Mouse (Mus musculus): ENCODE measurements around the gene Amacr.
"Not testable (repeated sequence)": the region's sequence is repeated elsewhere in the genome, so short reads cannot be mapped to it uniquely, and the experiment has no call there.

The Amacr gene

DNA sequence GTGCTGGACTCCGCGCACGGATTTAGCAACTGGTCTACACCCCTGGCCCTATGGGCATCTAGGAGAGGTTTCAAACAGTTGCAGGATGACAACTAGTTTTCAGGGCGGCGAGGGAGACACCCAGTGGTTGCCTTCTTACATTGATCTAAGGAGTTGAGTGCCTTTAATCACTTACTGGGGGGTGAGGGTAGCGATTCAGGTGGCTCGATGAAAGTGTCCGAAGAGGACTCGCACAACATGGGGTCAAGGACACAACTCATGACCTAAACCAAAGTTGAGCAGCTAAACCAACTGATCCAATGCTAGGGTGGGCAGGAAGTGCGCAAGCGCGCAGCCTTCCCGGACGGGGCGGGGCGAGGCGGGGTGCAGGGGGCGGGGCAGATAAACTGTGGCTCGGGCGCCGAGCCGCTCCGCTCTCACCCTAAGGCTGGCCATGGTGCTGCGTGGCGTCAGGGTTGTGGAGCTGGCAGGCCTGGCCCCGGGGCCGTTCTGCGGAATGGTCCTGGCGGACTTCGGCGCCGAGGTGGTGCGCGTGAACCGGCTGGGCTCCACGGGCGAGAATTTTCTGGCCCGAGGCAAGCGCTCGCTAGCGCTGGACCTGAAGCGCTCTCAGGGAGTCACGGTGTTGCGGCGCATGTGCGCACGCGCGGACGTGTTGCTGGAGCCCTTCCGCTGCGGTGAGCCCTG is at the start of gene Amacr:
TSS of gene Amacr (plus strand) at position 380 of the 687 bp plus-strand sequence.
- peak; percentile 71 for DNase-seq (ENCODE audit: low read depth)

DNA sequence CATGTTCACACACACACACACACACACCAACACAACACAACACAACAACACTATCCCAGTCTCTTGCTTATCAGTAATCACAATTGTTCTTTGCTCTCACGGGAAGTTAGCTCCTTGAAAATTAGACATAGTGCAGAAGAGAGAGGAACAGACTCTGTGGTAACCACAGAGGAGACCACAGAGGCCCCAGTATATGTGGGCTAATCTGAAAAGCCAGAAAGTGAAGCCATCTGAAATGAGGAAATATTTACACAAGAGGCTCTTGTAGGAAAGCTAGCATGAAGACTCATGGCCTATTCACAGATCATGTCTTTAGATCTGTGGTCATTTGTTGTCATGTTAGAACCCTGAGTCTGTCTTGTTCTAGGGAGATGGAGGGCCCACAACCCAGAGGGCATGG is 47.6 kb upstream of the Amacr start:
- DNase-seq (ENCODE audit: low read depth), result peak; percentile 10

DNA sequence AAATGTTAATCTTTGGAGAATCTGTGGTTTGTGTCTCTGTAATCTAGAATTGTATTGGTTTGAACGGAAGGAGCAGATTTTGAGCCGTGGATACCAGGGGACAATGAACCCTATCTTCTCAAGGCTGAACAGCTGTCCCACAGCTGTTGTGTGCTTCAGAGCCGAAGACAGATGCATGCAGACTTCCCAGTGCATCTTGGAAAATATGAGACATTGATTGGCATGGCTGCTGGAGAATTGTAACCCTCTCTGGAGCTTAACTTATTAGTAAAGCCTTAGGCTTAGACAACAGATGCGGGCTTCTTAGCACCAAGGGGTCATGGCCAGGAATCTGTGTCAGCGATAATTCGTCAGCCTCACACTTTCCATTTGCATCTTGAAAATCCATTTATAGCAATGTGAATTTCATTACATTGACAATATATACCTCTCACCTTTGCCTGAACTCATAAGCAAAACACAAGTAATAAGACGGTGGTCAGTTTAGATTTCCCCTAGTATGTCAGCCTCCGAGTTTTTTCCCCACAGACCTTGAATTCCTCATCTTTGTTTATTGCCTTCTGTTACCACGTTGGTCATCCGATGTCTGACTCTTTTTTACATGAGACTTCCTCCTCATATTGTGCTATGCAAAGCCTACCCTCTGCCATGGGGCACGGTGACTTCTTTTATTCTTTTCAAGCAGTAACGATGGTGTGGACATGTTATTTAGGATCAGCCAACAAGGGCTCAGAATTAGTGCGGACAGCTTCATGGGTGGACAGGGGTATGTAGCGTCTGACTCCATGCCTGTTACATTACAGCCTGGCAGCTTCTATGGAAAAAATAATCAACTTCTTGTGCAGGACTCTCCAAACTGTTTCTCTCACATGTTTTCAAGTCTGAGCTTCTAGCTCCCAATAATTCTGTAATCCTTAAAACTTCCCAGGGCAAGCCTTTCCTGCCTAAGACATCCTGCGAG is 41.1 kb upstream of the Amacr start:
- no peak for DNase-seq (ENCODE audit: low read depth)

DNA sequence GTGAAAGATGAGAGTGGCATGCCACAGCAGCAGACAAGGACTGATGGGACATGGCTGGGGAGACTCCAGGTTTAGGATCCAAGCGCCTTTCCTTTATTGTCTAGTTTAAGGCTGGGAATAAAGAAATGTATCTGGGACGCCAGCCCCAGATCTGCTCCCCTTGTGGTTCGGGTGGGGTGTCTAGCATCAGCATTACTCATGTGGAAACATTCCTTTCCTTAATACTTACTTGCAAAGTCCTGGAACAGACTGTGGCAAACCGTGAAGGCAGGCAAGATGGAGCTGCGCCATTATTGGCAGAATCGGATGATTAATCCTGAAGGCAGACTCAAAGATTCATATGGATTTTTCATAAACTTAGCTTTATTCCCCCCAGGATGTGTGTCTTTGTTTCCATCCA is 39.7 kb upstream of the Amacr start:
- DNase-seq (ENCODE audit: low read depth), result no peak

DNA sequence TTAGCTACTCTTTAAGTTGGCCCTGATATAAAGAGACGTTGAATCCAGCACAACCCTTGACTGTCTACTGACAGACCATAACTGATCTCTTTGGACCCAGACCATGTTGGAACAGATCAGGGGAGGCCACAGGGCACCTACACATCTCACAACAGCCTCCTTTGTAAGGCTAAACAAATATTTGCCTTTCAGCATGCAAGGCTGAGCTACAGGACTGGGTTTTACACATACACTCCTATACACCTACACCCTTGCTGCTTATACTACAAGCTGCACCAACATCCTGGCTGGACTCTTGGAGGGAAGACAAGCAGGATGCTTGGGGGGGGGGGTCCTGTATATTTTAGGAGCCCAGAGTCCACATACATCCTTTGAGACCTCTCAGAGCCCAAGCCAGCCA is 33.7 kb upstream of the Amacr start:
- DNase-seq (ENCODE audit: low read depth), result no peak

DNA sequence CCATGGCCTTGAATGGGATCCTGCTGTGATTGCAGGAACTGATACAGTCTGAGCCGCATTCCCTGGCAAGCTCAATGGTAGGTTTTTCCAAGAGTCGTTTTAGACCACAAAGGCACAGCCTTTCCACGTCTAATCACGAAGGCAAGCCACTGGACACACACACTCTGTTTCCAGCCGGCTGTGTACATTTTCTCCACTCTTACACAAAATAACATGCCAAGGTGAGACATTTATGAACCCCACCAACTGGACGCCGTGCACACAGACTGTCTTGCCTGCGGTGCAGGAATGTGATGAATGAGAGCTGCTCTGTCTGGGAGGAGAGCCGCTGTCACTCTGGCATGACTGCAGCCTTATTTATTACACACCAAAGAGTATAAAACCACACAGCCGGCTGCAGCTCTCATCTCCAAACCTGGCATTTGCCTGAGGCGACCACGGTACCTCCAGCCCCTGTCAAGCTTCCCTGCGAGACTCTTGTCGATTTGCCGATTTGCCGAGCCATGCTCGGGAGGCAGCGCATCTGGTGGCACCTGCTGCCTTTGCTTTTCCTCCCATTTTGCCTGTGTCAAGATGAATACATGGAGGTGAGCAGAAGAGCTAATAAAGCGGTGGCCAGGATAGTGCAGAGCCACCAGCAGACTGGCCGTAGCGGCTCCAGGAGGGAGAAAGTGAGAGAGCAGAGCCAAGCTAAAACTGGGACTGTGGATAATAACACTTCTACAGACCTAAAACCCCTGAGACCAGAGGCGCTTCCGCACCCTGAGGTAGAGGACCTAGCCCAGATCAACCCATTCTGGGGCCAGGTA is 29.4 kb upstream of the Amacr start, which contains the start of gene C1qtnf3:
TSS of gene C1qtnf3 (plus strand) at position 382 of the 809 bp plus-strand sequence.
- no peak for DNase-seq (ENCODE audit: low read depth)

DNA sequence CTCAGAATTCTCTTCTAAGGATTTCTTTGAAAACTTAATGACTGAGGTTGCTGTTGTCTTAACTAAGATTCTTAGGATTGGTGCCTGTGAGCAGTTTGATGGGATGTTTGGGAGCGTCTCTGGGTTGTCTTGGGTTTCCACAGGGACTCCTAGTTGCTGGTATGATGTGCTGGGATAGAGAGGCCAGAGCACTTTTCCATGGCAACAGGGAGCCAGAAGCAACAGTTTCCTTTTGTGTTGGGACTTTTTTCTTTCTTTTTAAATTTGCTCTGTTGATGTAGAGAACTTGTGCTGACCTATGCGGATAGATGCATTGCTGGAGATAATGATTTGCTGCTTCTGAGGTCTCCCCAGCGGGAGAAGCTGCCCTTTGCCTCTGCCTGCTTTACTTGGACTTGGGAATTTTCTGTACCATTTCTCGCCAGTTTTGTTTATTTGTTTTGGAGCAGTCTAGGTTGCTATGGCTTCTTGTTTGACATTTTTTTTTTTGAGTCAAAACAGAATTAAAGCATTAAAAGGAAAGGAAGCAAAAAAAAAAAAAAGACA is 28.7 kb upstream of the Amacr start:
- DNase-seq (ENCODE audit: low read depth), result no peak

DNA sequence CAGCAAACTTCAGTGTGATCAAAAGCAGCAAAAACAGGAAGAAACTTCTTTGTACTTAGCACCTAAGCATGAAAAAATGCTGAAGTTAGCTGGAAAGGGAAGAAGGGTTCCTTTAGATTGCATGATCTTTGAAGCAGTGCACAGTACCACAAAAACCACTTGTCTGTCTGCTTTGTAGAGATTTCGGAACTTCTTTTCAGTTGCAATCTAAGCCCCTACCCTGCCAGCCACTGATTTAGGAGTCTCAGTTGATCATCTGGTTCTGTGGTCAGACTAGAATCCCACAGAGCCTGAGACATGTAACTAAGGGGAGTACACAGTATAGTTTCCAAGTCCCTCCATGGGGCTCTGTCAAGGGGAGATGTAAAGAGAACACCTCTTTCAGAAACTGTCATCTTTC is 28.1 kb upstream of the Amacr start:
- peak; percentile 24 for DNase-seq (ENCODE audit: low read depth)

DNA sequence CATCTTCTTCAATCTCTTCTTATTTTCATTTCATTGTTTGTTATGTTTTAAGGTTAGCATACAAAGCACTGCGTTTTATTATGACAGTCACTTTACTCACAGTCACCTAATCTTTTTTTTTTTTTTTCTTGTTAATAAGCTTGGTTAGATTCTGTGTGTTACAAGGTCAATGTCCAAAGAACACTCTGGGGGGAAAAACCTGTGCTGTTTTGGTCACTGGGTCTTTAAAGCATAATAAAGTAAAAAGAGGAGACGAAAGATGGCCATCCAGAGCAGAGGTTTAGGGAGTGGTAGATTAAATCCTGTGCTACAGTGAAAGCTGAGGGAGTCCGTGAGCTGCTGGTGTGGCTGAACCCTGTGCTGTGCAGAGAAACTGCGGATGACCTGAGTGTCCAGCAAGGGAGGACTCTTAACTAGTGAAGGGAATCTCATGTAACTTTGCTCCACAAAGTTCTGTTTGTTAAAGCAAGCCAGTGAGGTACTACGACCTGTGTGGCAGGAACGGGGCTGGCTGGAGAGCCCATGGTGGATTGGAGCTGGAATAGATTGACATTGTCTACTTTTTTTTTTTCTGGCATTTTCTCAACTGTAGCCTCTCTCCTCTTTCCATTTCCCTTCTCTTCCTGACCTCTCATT is 27.1 kb upstream of the Amacr start:
- no peak for DNase-seq (ENCODE audit: low read depth)

DNA sequence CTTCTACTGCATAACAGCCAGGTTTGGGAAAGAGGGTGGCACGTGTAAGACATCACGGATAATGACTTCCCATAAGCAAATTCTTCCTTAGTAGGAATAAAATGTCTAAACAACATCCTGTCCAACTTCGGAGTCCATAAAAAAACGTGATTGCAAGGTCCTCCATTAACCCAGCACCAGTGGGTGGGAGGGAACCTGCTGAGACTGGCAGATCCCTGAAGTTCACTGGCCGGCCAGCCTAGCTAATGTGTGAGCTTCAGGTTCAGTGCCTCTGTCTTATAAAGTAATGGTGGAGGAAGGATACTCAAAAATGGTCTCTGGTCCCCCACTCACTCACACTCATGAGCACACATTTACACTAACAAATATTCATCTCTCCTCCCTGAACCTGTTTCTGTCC is 26.4 kb upstream of the Amacr start:
- no peak for DNase-seq (ENCODE audit: low read depth)

DNA sequence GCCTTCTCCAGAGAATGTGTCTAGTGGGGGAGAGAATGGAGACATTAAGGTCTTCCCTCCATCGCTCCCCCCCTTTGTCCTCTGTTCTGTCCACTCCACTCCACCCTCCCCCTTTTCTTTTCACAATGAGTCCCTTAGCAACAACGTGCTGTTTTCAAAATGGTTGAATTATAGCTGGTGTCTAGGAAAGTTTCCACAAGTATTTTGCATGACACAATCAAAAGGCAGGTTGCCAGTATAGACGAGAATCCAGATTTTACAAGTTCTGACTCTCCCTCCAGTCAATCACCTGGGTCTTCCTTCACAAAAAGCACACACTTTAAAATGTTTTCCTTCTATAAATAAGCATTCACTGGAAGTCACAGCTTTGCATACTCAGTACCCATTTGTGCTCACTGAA is 24.9 kb upstream of the Amacr start:
- DNase-seq (ENCODE audit: low read depth), result no peak

DNA sequence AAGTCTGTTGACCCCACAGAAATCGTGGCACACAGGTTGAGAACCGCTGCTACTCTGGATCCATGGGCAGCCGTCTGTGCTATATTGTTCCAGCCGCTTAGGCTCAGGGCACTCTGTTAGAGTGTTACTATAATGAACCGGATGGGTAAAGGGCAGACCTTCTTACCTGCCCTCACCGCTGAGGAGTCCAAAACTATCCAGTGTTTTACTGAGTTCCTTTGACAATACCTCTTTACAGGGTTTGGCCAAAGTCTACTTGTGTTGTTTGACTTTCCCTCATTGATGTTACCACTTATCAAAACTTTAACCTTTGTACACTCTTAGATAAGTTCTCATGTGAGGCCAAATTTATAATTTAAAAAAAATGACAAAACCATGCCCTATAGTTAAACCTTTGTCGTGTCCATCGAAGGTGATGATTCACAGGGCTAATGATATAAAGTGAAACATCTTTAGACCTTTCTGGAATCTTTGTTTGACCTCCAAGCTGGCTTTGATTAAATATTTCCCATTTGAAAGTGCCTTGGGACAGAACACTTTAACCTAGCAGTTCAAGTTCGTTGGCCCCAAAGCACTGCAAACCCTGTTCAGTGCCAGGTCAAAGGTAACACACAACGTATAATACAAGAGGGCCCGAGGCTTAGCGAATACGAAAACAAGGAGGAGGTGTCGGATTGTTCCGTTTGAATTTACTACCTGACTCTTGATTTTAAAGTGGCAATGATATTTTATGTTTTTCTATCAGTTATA is 22.1 kb upstream of the Amacr start:
- DNase-seq (ENCODE audit: low read depth), result no peak

DNA sequence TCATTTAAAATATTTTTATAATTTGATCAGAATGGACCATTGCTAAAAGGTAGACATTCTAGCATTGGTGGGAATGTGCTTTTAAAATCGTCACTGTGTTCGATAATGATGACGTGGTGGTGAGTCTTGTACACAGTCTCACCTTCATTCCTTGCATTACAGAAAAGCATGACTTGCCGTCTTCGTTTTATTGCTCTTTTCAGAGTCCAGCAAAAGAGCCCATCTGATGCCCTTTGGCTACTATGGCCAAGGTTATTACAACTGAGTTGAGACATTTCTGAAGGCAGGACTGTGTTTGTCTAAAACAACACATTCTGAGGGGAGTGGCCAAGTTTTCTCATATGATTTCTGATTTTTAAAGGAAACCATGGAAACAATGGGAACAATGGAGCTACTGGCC is 21.3 kb upstream of the Amacr start:
- DNase-seq (ENCODE audit: low read depth), result no peak

DNA sequence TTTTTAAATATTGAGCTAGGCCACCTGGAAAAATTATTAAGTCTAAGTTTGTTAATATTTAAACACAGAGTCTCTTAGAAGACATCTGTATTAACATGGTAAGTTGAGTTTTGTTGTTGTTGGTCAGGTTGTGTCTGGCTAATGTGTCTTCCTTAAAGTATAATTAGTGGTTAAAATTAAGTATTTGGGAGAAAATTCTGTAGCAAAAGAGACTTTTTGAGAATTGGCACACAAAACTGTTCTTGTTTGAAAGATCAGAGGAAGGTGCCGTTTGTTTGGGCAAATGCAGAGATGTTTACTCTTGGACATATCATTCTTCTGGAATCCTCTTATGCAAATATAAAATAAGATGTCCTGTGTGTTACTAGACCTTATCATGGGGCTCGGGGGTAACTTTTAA is 19.0 kb upstream of the Amacr start:
- DNase-seq (ENCODE audit: low read depth), result no peak

DNA sequence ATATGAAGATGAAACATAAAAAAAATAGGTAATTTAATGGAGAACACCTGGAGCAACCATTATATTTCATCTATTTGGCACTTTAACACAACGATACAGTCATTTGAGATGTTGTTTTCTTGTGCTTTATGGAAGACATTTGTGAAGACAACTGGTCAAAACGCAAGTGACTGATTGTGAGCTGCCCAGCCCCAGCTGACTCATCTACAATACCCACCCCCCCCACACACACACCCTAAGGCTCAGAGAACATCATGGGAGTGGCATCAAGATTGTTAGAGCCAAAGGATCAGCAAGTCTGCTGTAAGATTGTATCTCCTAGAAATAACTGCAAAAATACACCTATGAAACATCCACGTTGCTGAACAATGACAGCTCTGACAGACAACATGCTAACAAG is 12.1 kb upstream of the Amacr start:
- no peak for DNase-seq (ENCODE audit: low read depth)

DNA sequence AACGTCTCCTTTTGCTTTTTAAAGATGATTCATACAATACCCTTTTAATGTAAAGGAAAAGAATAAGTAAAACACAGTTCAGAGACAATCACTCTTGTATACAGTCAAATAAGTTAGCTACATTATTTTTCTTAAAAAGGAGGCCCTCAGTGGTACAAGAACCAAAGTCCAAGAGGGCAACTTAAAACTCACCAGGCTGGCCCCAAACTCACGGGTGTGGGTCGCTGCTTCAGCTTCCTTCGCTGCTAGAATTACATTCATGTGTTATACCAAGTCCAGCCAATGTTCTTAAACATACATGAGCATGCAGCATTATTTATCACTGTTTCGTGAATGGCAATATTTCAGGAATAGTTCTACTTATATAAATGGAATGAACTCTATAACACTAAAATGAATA is 10.8 kb upstream of the Amacr start:
- DNase-seq (ENCODE audit: low read depth), result no peak

DNA sequence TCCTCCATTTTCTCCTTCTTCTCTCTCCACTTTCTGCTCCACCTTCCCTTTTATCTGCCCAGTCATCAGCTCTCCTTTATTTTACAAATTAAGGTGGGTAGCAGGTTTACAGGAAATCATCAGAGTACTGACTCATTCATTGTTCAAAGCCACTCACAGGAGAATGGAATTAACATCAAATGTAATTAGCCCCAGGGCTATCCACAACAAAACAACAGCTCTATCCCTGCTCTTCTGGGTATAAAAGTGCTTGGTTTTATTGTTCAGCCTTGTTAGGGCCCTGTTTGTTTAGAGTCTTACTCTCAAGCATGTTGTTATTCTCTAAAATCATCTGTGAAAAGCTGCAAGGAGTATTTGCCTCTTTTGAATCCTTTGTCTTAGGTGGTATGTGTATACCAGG is 4.4 kb upstream of the Amacr start:
- no peak for DNase-seq (ENCODE audit: low read depth)

DNA sequence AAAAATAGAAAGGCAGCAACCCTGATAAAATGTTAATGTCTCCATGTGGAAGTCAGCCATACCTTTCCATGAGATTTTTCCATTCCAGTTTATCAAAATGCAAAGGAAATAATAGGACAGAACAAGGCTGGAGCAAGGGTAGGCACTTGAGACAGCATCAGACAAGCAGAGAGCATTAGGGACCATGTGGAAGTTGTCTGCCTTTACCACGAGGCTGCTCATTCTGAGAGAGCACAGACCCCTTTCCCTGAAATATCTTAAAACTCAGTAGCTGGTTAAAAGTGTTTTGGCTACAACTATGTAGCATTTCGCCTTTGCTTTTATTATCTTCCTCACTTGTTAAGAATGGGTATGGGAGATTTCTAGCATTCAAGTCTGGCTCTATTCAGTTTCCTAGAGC is 844 bp upstream of the Amacr start:
- no peak for DNase-seq (ENCODE audit: low read depth)

DNA sequence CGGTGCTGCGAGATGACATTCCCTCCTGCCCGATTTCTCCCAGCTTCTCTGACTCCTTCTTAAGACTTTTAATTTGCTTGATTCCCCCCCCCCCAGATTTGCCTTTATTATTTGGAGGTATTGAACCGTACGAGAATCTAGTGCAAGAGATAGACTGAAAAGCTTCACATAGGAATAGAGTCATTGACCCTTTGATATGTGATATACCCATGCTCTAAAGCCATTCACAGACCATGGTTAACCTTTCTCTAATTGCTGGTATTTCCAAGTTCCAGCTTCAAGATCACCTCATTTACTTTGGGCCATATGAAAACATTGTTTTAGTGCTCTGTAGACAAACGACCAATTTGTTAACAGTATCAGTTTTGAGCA is 494 bp downstream of the Amacr start:
- no peak for DNase-seq (ENCODE audit: low read depth)

DNA sequence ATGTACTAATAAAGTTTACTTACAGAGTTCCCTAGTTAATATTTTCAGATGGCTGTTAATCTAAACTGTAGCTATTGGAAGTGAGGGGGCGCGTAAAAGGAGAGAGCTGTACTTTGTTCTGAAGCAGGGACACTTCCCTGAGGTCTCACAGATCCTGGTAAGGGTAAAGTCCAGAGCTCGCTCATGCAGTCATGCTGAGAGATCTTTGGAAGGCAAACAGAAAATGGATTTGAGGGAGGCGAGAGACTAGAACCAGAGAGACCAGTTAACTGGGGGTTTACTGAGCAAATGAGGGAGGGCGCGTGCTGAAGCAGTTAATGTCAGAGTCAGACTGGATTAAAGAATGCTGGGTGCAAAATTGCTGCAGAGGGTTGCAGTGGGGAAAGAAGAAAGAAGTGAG is 4.2 kb downstream of the Amacr start:
- DNase-seq (ENCODE audit: low read depth), result no peak

DNA sequence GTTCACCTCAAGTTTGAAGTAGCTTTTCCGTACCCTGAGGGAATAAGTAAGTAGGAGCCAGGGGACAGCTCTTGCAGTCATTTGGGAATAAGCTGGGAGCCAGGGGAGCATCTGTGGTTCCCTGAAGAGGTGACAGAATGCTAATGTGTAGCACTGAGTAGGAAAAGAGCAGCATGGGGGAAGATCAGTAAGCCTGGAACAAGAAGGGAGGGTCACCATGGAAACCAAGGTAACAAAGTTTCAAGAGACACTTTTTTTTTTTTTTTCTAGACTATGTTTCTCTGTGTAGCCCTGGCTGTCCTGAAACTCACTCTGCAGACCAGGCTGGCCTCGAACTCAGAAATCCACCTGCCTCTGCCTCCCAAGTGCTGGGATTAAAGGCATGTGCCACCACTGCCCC is 4.9 kb downstream of the Amacr start:
- not testable (repeated sequence) for DNase-seq (ENCODE audit: low read depth)

All from c-Kit-positive CD71-negative TER-119-negative erythroid progenitor cells, embryonic 14.5 days (primary cell).